Mouse (Mus musculus): ENCODE results near the gene Itpr3. TPM values are rescaled to one million over a fixed set of nuclear protein-coding genes. Genes with fewer than 3 reads are reported as not detected.

The Itpr3 gene
- polyA plus RNA-seq, 1 experiment from 2014 or later = 8.3 TPM

Small RNAs within 50 kb of the gene (microRNA-seq; reads per million reads assigned to microRNA genes)
- gene Mir7677 = not detected

Other genes with a start within 250 kb of the Itpr3 start
- gene Nkx2-5, start 212.3 kb upstream of the Itpr3 start, polyA plus RNA-seq (2015; fragmentation: Nextera tagmentation; extraction: Ambion mirVana) = not detected in 2 replicates
- 9.0 and 9.3 TPM in 2 replicates for gene Kifc5b, start 140.2 kb upstream of the Itpr3 start, polyA plus RNA-seq (2015; fragmentation: Nextera tagmentation; extraction: Ambion mirVana)
- 7.0 and 8.7 TPM in 2 replicates for gene Phf1, start 124.3 kb upstream of the Itpr3 start, polyA plus RNA-seq (2015; fragmentation: Nextera tagmentation; extraction: Ambion mirVana)
- 192 and 203 TPM in 2 replicates for gene Cuta, start 117.7 kb upstream of the Itpr3 start, polyA plus RNA-seq (2015; fragmentation: Nextera tagmentation; extraction: Ambion mirVana)
- 1.9 and 2.0 TPM in 2 replicates for gene Syngap1, start 116.1 kb upstream of the Itpr3 start, polyA plus RNA-seq (2015; fragmentation: Nextera tagmentation; extraction: Ambion mirVana)
- gene Zbtb9, start 84.1 kb upstream of the Itpr3 start, polyA plus RNA-seq (2015; fragmentation: Nextera tagmentation; extraction: Ambion mirVana) = 18.4 and 20.0 TPM in 2 replicates
- 7.1 and 8.5 TPM in 2 replicates for gene Bak1, start 28.3 kb upstream of the Itpr3 start, polyA plus RNA-seq (2015; fragmentation: Nextera tagmentation; extraction: Ambion mirVana)
- gene Uqcc2, start 76.6 kb downstream of the Itpr3 start, polyA plus RNA-seq (2015; fragmentation: Nextera tagmentation; extraction: Ambion mirVana) = 297 and 300 TPM in 2 replicates
- 0.10 and 0.27 TPM in 2 replicates for gene Ip6k3, start 110.5 kb downstream of the Itpr3 start, polyA plus RNA-seq (2015; fragmentation: Nextera tagmentation; extraction: Ambion mirVana)
- 13.3 and 16.7 TPM in 2 replicates for gene Lemd2, start 147.2 kb downstream of the Itpr3 start, polyA plus RNA-seq (2015; fragmentation: Nextera tagmentation; extraction: Ambion mirVana)